8 mouse cellular contexts compared by ENCODE assay signal in genomic region chr19:45012636-45013035, GRCm38 (mm10). TPM values are rescaled to one million over a fixed set of nuclear protein-coding genes. Genes with fewer than 3 reads are reported as not detected.
DNase-seq lines count a peak whose midpoint lies in the region; ATAC-seq lines count a peak whose summit lies in the region.
"Had no signal": no experiment of that assay in that cellular context is flagged by ENCODE, and none has a peak within 500 bp of the region (broad histone marks: within the 10 kb centered on the region; RNA-seq: fewer than 3 reads in every experiment).

No protein-coding gene starts in this region.

- H3K9ac ChIP-seq in forebrain, embryonic 14.5 days (ENCODE audit: low read length), result peak overlapping the region; percentile 41
- no peak overlapping the region; the same call in 1 of the 2 replicates for H3K9ac ChIP-seq in limb, embryonic 12.5 days (replicated peaks)
- no peak overlapping the region for H3K9ac ChIP-seq in stomach, embryonic 15.5 days
- H3K9ac ChIP-seq: liver, embryonic 15.5 days had no signal

- peaks cover 19% of the 10 kb centered on the region for H3K4me1 ChIP-seq in forebrain, embryonic 14.5 days (ENCODE audit: control insufficient read depth, insufficient read depth, low read length)
- peaks cover 48% of the 10 kb centered on the region for H3K4me1 ChIP-seq in limb, embryonic 12.5 days (replicated peaks)
- peaks cover 34% of the 10 kb centered on the region for H3K4me1 ChIP-seq in stomach, embryonic 15.5 days

- H3K4me3 ChIP-seq in forebrain, embryonic 14.5 days (ENCODE audit: low read depth, low read length), result no peak overlapping the region
- H3K4me3 ChIP-seq in limb, embryonic 12.5 days (replicated peaks), result no peak overlapping the region
- no peak overlapping the region for H3K4me3 ChIP-seq in stomach, embryonic 15.5 days (replicated peaks)
- H3K4me3 ChIP-seq: liver, embryonic 15.5 days had no signal

- DNase-seq in 3T3-L1 (ENCODE audit: low read depth, low spot score), result peak; percentile 83
- DNase-seq in A20 (ENCODE audit: low read depth, low spot score), result peak; percentile 39
- peak; percentile 75 for DNase-seq in forebrain, embryonic 14.5 days (ENCODE audit: low spot score)
- no peak for DNase-seq in right cerebral cortex, postnatal 10 days (ENCODE audit: low spot score in 2 of 2)
- DNase-seq in cerebellum, adult 8-10 months, result no peak

- no peaks in the 10 kb centered on the region for H3K9me3 ChIP-seq in forebrain, embryonic 14.5 days (replicated peaks; ENCODE audit: control insufficient read depth, low read length)
- H3K9me3 ChIP-seq in limb, embryonic 12.5 days, result no peaks in the 10 kb centered on the region
- no peaks in the 10 kb centered on the region for H3K9me3 ChIP-seq in stomach, embryonic 15.5 days
- H3K9me3 ChIP-seq: liver, embryonic 15.5 days had no signal

- H3K36me3 ChIP-seq in forebrain, embryonic 14.5 days (ENCODE audit: control insufficient read depth, insufficient read depth, low read length), result peaks cover 33% of the 10 kb centered on the region
- peaks cover 41% of the 10 kb centered on the region for H3K36me3 ChIP-seq in limb, embryonic 12.5 days
- H3K36me3 ChIP-seq in stomach, embryonic 15.5 days, result peaks cover 13% of the 10 kb centered on the region; the same call in 1 of the 2 replicates

- H3K27ac ChIP-seq in forebrain, embryonic 14.5 days (ENCODE audit: low read depth, low read length), result peak overlapping the region; percentile 63
- peak overlapping the region; percentile 98 for H3K27ac ChIP-seq in limb, embryonic 12.5 days
- H3K27ac ChIP-seq in stomach, embryonic 15.5 days, result peak overlapping the region; percentile 100
- H3K27ac ChIP-seq: liver, embryonic 15.5 days had no signal

- no peak overlapping the region for H3K4me2 ChIP-seq in forebrain, embryonic 14.5 days (ENCODE audit: low read length)
- 0 out of 2 replicates have a peak overlapping the region, but pooled peaks have one; percentile 10 for H3K4me2 ChIP-seq in limb, embryonic 12.5 days
- no peak overlapping the region for H3K4me2 ChIP-seq in stomach, embryonic 15.5 days
- H3K4me2 ChIP-seq: liver, embryonic 15.5 days had no signal

- WGBS in forebrain, embryonic 14.5 days, result 28% methylated on average over 6 of the region's 6 CpGs
- 35% methylated on average over 6 of the region's 6 CpGs for WGBS in limb, embryonic 12.5 days
- 41% methylated on average over 6 of the region's 6 CpGs for WGBS in stomach, embryonic 15.5 days

- no peaks in the 10 kb centered on the region for H3K27me3 ChIP-seq in forebrain, embryonic 14.5 days (replicated peaks; ENCODE audit: control insufficient read depth, insufficient read depth, low read length)
- no peaks in the 10 kb centered on the region for H3K27me3 ChIP-seq in limb, embryonic 12.5 days
- no peaks in the 10 kb centered on the region for H3K27me3 ChIP-seq in stomach, embryonic 15.5 days (replicated peaks)

- ATAC-seq in forebrain, embryonic 14.5 days, result no peak
- ATAC-seq in limb, embryonic 12.5 days (ENCODE audit: insufficient number of reproducible peaks, insufficient read depth, low FRiP score, low TSS enrichment, low read depth), result no peak
- ATAC-seq in stomach, embryonic 15.5 days (ENCODE audit: insufficient read depth, low FRiP score, low read depth), result no peak

RNA-seq across cellular contexts. Expression of gene Lzts2, which starts 1.6 kb away (rescaled TPM):
- 15.3 and 17.2 TPM in 2 replicates for polyA plus RNA-seq in forebrain, embryonic 14.5 days (2014; fragmentation: Nextera tagmentation; extraction: Ambion mirVana)
- 105 TPM in 2 replicates for polyA plus RNA-seq in limb, embryonic 12.5 days (2016; fragmentation: Nextera tagmentation; extraction: Ambion mirVana)
- polyA plus RNA-seq in stomach, embryonic 15.5 days (2015; fragmentation: Nextera tagmentation; extraction: Ambion mirVana), result 65.5 and 69.9 TPM in 2 replicates

RNA-seq across cellular contexts. Expression of gene Mrpl43, which starts 6.4 kb away (rescaled TPM):
- 67.1 and 68.4 TPM in 2 replicates for polyA plus RNA-seq in forebrain, embryonic 14.5 days (2014; fragmentation: Nextera tagmentation; extraction: Ambion mirVana)
- polyA plus RNA-seq in limb, embryonic 12.5 days (2016; fragmentation: Nextera tagmentation; extraction: Ambion mirVana), result 77.5 and 78.5 TPM in 2 replicates
- polyA plus RNA-seq in stomach, embryonic 15.5 days (2015; fragmentation: Nextera tagmentation; extraction: Ambion mirVana), result 70.4 and 71.2 TPM in 2 replicates

RNA-seq across cellular contexts. Expression of gene Twnk, which starts 7.2 kb away (rescaled TPM):
- 10.6 and 11.6 TPM in 2 replicates for polyA plus RNA-seq in forebrain, embryonic 14.5 days (2014; fragmentation: Nextera tagmentation; extraction: Ambion mirVana)
- 27.8 and 27.9 TPM in 2 replicates for polyA plus RNA-seq in limb, embryonic 12.5 days (2016; fragmentation: Nextera tagmentation; extraction: Ambion mirVana)
- polyA plus RNA-seq in stomach, embryonic 15.5 days (2015; fragmentation: Nextera tagmentation; extraction: Ambion mirVana), result 18.3 and 19.8 TPM in 2 replicates

RNA-seq across cellular contexts. Expression of gene Sema4g, which starts 23.7 kb away (rescaled TPM):
- 11.0 and 11.3 TPM in 2 replicates for polyA plus RNA-seq in forebrain, embryonic 14.5 days (2014; fragmentation: Nextera tagmentation; extraction: Ambion mirVana)
- 6.5 and 6.9 TPM in 2 replicates for polyA plus RNA-seq in limb, embryonic 12.5 days (2016; fragmentation: Nextera tagmentation; extraction: Ambion mirVana)
- 6.5 and 7.4 TPM in 2 replicates for polyA plus RNA-seq in stomach, embryonic 15.5 days (2015; fragmentation: Nextera tagmentation; extraction: Ambion mirVana)

RNA-seq across cellular contexts. Expression of gene Pdzd7, which starts 32.9 kb away (rescaled TPM):
- 1.1 and 1.8 TPM in 2 replicates for polyA plus RNA-seq in forebrain, embryonic 14.5 days (2014; fragmentation: Nextera tagmentation; extraction: Ambion mirVana)
- polyA plus RNA-seq in limb, embryonic 12.5 days (2016; fragmentation: Nextera tagmentation; extraction: Ambion mirVana), result 0.20 and 0.56 TPM in 2 replicates
- polyA plus RNA-seq in stomach, embryonic 15.5 days (2015; fragmentation: Nextera tagmentation; extraction: Ambion mirVana), result 0.27 and 0.33 TPM in 2 replicates
- polyA plus RNA-seq: liver, embryonic 15.5 days had no signal

Comparison
In these comparisons a context has a peak if more than half of its experiments do, and no peak if none do; other contexts are left out.
1. DNase-seq: peak in 3T3-L1 (single experiment), A20 (single experiment) and forebrain, embryonic 14.5 days (single experiment); none in right cerebral cortex, postnatal 10 days (0 of 2) and cerebellum, adult 8-10 months (single experiment).
2. Peak in every context shown above with its lines, with median percentiles within 50 percentile points of each other: H3K27ac ChIP-seq.